Mouse (Mus musculus): Measurements from ENCODE around the gene Trpv1.

Trpv1 gene

GRCm38 (mm10) chr11:73236731-73237130, 2.6 kb downstream of the Trpv1 start:
- DNase-seq, result no peak

GRCm38 (mm10) chr11:73242199-73242598, 8.1 kb downstream of the Trpv1 start:
- DNase-seq, result no peak

- DNase-seq, result no peak
Observed at GRCm38 (mm10) chr11:73242777-73243176, 8.7 kb downstream of the Trpv1 start.

GRCm38 (mm10) chr11:73257362-73257945, 23.4 kb downstream of the Trpv1 start:
- DNase-seq, result no peak

GRCm38 (mm10) chr11:73258664-73259063, 24.6 kb downstream of the Trpv1 start:
- DNase-seq, result no peak

- no peak for DNase-seq
Observed at GRCm38 (mm10) chr11:73260457-73260856, 26.4 kb downstream of the Trpv1 start.

- no peak for DNase-seq
Observed at GRCm38 (mm10) chr11:73261385-73261784, 27.3 kb downstream of the Trpv1 start.

GRCm38 (mm10) chr11:73267267-73267666, 33.2 kb downstream of the Trpv1 start, which contains the start of gene Trpv3:
TSS of gene Trpv3 (plus strand) at chr11:73267388.
- no peak for DNase-seq

- DNase-seq, result no peak
Observed at GRCm38 (mm10) chr11:73274821-73275220, 40.7 kb downstream of the Trpv1 start.

GRCm38 (mm10) chr11:73280710-73281109, 46.6 kb downstream of the Trpv1 start:
- DNase-seq, result no peak

- peak; percentile 68 for DNase-seq
Observed at GRCm38 (mm10) chr11:73281528-73282027, 47.5 kb downstream of the Trpv1 start.

GRCm38 (mm10) chr11:73283369-73283768, 49.3 kb downstream of the Trpv1 start:
- DNase-seq, result no peak

GRCm38 (mm10) chr11:73283926-73284325, 49.8 kb downstream of the Trpv1 start:
- DNase-seq, result no peak

GRCm38 (mm10) chr11:73284351-73284750, 50.3 kb downstream of the Trpv1 start:
- DNase-seq, result no peak

- DNase-seq, result no peak
Observed at GRCm38 (mm10) chr11:73289621-73290020, 55.5 kb downstream of the Trpv1 start.

GRCm38 (mm10) chr11:73303123-73303522, 69.0 kb downstream of the Trpv1 start:
- no peak for DNase-seq
